Mouse (Mus musculus) liver, postnatal 0 days (tissue): ENCODE results near the gene Steap1.

Source experiments
- CTCF ChIP-seq: sonication (generic); IDR thresholded peaks from 2 replicates; pipeline ENCODE4 v1.5.1; 2016; ENCODE audit warnings: antibody characterized with exemption, low read depth
- EP300 ChIP-seq: IDR thresholded peaks from 2 replicates; pipeline ENCODE4 v1.6.1; 2016; ENCODE audit warnings: antibody characterized with exemption, low read depth, mild to moderate bottlenecking

- TF ChIP-seq CTCF (no peak), EP300 (no peak)
Observed at GRCm38 (mm10) chr5:5698830-5699229, 50.3 kb downstream of the Steap1 start.
